Mouse (Mus musculus): ENCODE results near the gene Hba-x.

Hba-x gene

GRCm38 (mm10) chr11:32276347-32276746 lies at the start of gene Hba-x:
Gene Hba-x (plus strand): TSS chr11:32276400.
- no peak for DNase-seq (ENCODE audit: low spot score)

GRCm38 (mm10) chr11:32227041-32227440 lies 49.2 kb upstream of the Hba-x start:
- no peak for DNase-seq (ENCODE audit: low spot score)

DNA sequence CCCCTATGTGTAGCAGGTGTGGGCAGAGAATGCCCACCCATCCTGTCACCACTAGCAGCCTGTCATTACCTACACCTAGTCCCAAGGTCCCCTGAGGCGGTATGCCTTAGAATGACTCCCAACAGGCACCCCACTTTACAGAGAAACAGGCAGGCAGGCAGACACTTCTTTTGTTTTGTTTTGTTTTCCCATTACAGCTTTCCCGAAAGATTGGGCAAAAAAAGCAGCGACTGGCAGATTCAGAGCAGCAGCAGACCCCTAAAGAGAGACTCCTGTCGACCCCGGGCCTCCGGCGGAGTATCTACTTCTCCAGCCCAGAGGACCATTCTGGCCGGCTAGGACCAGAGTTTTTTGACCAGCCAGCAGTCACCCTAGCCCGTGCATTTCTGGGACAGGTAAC lies 48.6 kb upstream of the Hba-x start:
- no peak for DNase-seq (ENCODE audit: low spot score)

DNA sequence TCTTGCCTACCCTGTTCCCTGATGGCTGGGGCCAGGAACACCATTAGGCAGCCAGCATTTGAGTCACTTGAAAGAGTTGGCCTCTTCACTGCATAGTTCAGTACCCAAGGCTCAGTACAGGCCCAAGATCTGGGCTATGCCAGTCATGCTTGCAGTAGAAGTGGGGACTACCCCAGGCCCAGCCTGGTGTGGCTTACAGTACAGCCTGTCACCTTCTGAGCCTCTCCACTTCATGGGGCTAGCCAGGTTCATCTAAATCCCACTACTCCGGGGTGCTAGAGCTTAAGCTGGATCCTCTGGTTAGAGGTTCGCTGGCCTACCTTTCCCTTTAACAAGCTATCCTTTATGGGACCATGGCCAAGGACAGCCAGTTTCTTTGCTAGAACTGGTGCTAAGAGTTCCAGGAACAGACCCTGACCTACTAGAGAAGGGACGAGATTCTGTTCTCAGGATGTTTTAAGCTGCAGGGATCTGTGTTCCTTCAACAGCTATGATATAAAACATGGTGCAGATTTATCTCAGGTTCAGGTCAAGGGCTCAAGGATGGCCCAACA lies 47.8 kb upstream of the Hba-x start:
- DNase-seq (ENCODE audit: low spot score): no peak

DNA sequence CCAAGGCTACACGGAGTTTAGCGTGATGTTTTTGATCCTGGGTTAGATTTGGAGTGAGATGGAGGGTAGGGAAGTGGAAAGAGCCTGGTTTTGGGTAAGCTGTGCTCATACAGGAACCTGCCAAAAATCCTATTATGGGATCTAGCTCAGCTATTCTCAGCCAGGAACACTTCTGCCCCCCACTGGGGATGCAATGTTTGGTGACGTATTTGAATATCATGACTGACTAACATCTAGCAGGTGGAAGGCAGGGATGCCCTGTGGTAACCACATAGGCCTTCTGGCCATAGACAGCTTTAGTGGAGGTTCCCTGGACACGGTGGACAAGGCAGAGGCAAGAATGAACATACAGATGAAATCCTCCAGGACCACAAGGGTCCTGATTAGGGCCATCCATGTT lies 46.0 kb upstream of the Hba-x start:
- no peak for DNase-seq (ENCODE audit: low spot score)

DNA sequence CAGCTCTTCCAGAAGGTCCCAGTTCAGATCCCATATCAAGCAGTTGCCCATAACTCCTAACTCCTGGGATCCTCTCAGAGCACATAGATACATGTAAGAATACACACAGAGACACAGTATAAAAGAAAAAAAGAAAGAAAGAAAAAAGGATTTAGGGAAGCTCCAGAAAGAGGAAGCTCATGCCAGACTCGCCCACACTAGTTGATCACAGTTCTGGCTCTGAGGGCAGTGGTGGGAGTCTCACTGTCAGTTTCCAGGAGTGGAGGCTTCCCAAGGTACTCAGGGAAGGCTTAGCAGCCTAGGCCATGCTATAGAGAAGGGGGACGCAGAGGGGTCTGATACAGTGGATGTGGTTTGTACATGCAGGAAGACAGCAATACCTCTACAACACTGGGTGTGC lies 45.1 kb upstream of the Hba-x start:
- DNase-seq (ENCODE audit: low spot score): no peak

DNA sequence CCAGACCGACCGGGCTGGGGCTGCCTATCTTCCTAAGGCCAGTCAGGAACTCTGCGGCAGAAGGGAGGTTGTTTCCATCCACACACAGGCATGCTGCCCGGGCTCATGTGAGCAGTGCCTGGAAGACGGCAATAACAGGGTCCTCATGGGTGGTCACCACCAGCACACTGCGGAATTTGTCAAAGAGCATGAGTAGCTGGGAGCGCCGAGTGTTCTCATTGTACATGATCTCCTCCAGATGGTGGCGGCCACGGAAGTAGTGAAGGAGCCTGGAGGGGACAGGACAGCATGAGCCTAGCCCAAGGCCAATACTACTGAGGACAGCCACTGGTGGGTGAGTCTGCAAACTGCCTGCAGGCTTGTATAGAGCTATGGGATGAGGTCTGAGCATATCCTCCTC lies 43.4 kb upstream of the Hba-x start:
- DNase-seq (ENCODE audit: low spot score): no peak

- DNase-seq (ENCODE audit: low spot score): no peak
Measured at GRCm38 (mm10) chr11:32233895-32234294, 42.3 kb upstream of the Hba-x start.

- no peak for DNase-seq (ENCODE audit: low spot score)
Measured at GRCm38 (mm10) chr11:32234816-32235485, 41.2 kb upstream of the Hba-x start.

DNA sequence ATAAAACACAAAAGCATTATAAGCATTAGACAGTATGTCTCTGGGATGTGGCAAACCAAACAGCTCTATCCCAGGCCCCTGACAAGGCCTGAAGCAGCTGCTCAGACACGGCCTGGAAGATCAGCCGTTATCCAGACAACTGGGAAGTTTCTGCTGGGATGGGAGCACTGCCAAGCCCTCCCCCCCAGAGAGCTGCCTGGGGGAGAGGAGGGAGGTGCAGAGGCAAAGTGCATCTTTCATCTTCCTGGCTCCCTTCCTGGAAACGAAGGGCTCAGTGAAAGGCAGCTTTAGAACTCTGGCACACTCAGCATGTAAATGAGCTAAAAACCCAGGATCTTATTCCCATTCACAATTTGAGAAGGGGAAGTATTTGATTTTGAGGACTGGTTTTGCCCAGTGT lies 40.6 kb upstream of the Hba-x start:
- peak; percentile 67 for DNase-seq (ENCODE audit: low spot score)

DNA sequence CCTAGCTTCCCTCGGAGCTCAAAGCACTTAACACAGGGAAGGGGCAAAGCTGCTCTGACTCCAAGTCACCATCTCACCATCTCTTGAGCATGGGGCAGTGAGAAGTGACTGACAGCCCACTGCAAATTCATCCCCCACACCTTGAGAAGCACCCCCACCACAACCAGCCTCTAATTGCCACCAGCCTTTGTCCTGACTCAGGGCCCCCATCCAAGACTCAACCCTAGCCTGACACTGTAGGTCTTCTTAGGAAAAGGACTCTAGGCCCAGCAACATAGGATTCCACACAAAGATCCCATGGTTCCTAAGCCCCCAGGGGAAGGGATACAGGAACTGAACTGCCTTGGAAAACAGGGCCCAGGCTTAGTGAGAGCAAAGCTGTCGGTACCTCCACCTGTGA lies 40.1 kb upstream of the Hba-x start:
- DNase-seq (ENCODE audit: low spot score): no peak

- peak; percentile 59 for DNase-seq (ENCODE audit: low spot score)
Measured at GRCm38 (mm10) chr11:32236712-32237410, 39.3 kb upstream of the Hba-x start.

DNA sequence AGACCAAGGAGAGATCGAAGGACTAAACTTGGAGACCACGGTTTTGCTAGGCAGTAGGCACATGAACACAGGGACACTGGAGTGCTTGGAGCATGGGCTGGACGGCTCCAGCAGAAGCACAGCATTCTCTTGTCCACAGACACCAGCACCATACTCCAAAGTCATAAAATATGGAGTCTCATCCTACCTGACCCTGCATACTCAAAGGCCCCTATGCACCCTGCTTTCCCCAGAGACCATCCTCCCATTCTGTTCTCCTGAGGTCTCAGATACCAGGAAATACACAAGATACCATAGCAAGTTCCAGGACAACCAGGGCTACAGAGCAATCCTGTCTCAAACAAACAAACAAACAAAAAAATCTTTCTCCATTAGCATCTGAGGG lies 38.8 kb upstream of the Hba-x start:
- DNase-seq (ENCODE audit: low spot score): no peak

- peak; percentile 68 for DNase-seq (ENCODE audit: low spot score)
Measured at GRCm38 (mm10) chr11:32238093-32238860, 37.9 kb upstream of the Hba-x start.

DNA sequence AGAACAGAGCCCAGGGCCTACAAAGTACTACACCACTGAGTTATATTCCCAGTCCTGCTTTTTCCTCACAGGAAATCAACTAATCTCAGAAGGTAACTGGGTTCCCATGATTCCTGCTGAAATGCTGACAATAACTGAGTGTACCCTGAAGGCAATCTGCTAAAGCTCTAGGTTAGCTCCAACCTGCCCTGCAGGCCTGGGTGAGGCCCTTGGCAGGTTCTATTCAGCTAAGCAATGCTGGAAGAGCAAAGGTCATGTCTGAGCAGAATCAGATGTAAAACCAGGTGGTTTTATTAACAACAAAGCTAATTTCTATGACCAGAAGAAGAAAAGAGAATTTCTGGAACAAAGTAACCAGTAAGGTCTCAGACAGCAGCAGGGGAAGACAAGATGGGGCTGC lies 34.8 kb upstream of the Hba-x start:
- no peak for DNase-seq (ENCODE audit: low spot score)

- no peak for DNase-seq (ENCODE audit: low spot score)
Measured at GRCm38 (mm10) chr11:32242209-32242608, 34.0 kb upstream of the Hba-x start.

GRCm38 (mm10) chr11:32243205-32243955 lies 32.8 kb upstream of the Hba-x start:
- no peak for DNase-seq (ENCODE audit: low spot score)

GRCm38 (mm10) chr11:32244064-32244463 lies 32.1 kb upstream of the Hba-x start:
- DNase-seq (ENCODE audit: low spot score): no peak

- DNase-seq (ENCODE audit: low spot score): no peak
Measured at GRCm38 (mm10) chr11:32244617-32245016, 31.6 kb upstream of the Hba-x start.

DNA sequence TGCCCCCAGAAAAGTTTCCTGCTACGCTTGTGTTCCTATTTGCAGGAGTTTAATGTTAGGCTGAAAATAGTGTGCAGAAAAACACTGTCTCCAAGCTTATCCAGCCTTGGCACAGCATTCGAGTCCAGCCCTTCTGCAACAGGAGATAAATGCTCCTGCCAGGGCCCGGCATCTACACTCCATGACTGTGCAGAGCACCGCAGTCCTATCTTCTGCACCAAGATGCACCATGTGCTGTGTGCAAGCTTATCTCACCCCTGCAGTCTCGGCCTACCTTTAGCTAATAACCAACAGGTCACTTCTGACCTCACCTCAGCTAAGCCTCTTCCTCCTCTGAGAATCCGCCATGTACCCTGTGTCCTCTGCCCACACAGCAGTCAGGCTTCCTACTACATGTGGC lies 30.6 kb upstream of the Hba-x start:
- no peak for DNase-seq (ENCODE audit: low spot score)

DNA sequence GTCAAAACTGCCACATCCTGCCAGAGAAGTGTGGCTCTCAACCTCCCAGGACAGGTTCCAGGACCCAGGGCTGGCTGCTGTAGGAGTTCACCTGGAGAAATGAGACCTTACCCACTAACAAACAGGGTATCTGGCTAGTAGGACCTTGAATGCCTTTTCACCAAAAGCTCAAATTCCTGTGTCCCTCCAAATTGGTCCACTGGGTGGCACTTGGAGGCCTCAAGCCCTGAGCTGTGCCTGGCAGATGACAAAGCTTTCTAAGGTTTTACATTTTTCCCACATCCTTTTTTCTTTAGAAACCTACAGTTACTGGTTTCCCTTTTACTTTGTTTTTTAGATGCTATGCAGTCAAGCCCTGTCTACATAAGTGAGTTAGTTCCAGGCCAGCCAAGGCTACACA lies 29.1 kb upstream of the Hba-x start:
- no peak for DNase-seq (ENCODE audit: low spot score)

DNA sequence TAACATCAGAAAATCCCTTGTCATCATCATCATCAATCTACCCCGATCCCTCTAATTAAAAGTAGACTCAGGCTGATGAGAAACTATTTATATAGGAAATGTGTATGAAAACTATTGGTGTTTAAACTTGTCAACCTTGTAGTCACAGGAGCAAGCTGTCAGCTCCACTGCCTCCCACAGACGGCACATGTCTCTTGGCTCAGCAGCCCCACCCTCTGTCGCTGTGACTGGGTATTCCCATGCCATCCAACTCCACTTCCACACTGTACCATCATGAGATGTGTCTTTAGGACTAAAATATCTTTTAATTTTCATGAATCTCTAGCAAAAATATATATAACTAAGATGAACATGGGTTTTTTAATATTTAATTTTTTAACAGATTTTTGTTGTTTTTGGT lies 27.9 kb upstream of the Hba-x start:
- no peak for DNase-seq (ENCODE audit: low spot score)
